ENCODE assay signal across 8 mouse cellular contexts in genomic region chr2:161108933-161109371, GRCm38 (mm10). TPM values are rescaled to one million over a fixed set of nuclear protein-coding genes. Genes with fewer than 3 reads are reported as not detected.
DNase-seq lines count a peak whose midpoint lies in the region; ATAC-seq lines count a peak whose summit lies in the region.

TSS of gene Chd6 (minus strand) at chr2:161109075.

- no peaks in the 10 kb centered on the region for H3K9me3 ChIP-seq in hindbrain, embryonic 15.5 days

- no peaks in the 10 kb centered on the region for H3K36me3 ChIP-seq in hindbrain, embryonic 15.5 days

- peaks cover 34% of the 10 kb centered on the region for H3K4me1 ChIP-seq in hindbrain, embryonic 15.5 days (replicated peaks)

- H3K27me3 ChIP-seq in hindbrain, embryonic 15.5 days = no peaks in the 10 kb centered on the region

- peak within 1 kb of the TSS; percentile 76 for H3K4me2 ChIP-seq in hindbrain, embryonic 15.5 days

- peak; percentile 99 for ATAC-seq in hindbrain, embryonic 15.5 days (ENCODE audit: low FRiP score, low read depth)

- DNase-seq in T-cell, adult 2 months (ENCODE audit: low spot score) = peak; percentile 98
- peak; percentile 99 for DNase-seq in cerebellum, postnatal 36 days
- DNase-seq in frontal cortex, postnatal 36 days (ENCODE audit: low spot score in 2 of 2) = peak; percentile 99
- DNase-seq in left cerebral cortex, adult 11 months (ENCODE audit: low spot score) = peak; percentile 99
- peak; percentile 99 for DNase-seq in lung, postnatal 4 days
- DNase-seq in retina, postnatal 7 days (ENCODE audit: low read depth, low spot score) = peak; percentile 98
- DNase-seq in urinary bladder, adult 2 months (ENCODE audit: low spot score) = peak; percentile 90

- H3K4me3 ChIP-seq in hindbrain, embryonic 15.5 days = peak within 1 kb of the TSS; percentile 70

- peak within 1 kb of the TSS; percentile 91 for H3K27ac ChIP-seq in hindbrain, embryonic 15.5 days (replicated peaks)

- under 1% methylated on average over 25 of the region's 27 CpGs for WGBS in hindbrain, embryonic 15.5 days

- H3K9ac ChIP-seq in hindbrain, embryonic 15.5 days = peak within 1 kb of the TSS; percentile 87

RNA-seq across cellular contexts. Expression of gene Chd6, which starts in this region (rescaled TPM):
- polyA plus RNA-seq in hindbrain, embryonic 15.5 days (2015; fragmentation: Nextera tagmentation; extraction: Ambion mirVana) = 33.9 and 35.2 TPM in 2 replicates
- polyA plus RNA-seq in urinary bladder, adult 2 months (2012; rRNA removed) = 26.4 and 27.6 TPM in 2 replicates

Comparison
In these comparisons a context has a peak if more than half of its experiments do, and no peak if none do; other contexts are left out.
1. Peak in every context shown above with its lines: DNase-seq, ATAC-seq, H3K4me3 ChIP-seq and H3K27ac ChIP-seq.